Mouse (Mus musculus) midbrain, postnatal 0 days (tissue): ENCODE results near the gene Fam49a. TPM values are rescaled to one million over a fixed set of nuclear protein-coding genes. Genes with fewer than 3 reads are reported as not detected.

Experiments
- ATAC-seq: fragments of 200-750 bp; cut with Nextera tagmentation; 2 replicates; pipeline ENCODE4 v1.8.0; 2017; ENCODE audit warnings: moderate number of reproducible peaks, mild to moderate bottlenecking, moderate TSS enrichment, moderate library complexity; ENCODE audit not compliant: low FRiP score
- DNase-seq: peaks from one replicate; pipeline ENCODE4 v3.0.0-alpha.2; 2015; ENCODE audit warnings: low spot score
- H3K27ac ChIP-seq: fragments of 300-500 bp; sonication (generic); 2 replicates; pipeline ENCODE4 v1.5.1; 2014; ENCODE audit warnings: low read depth, mild to moderate bottlenecking, low read length, mixed read lengths
- H3K27me3 ChIP-seq: fragments of 300-500 bp; sonication (generic); 2 replicates; pipeline ENCODE4 v1.6.1; 2014; ENCODE audit warnings: low read length, control low read depth, mixed read lengths; ENCODE audit not compliant: insufficient read depth
- H3K36me3 ChIP-seq: fragments of 300-500 bp; sonication (generic); 2 replicates; pipeline ENCODE4 v1.6.1; 2014; ENCODE audit warnings: low read length, control low read depth, mixed read lengths; ENCODE audit not compliant: insufficient read depth
- H3K4me1 ChIP-seq: fragments of 300-500 bp; sonication (generic); 2 replicates; pipeline ENCODE4 v1.6.1; 2014; ENCODE audit warnings: mild to moderate bottlenecking, control low read depth, antibody characterized with exemption, low read length, mixed read lengths; ENCODE audit not compliant: insufficient read depth
- H3K4me2 ChIP-seq: fragments of 300-500 bp; sonication (generic); 2 replicates; pipeline ENCODE4 v1.6.1; 2014; ENCODE audit warnings: low read depth, mild to moderate bottlenecking, low read length, mixed read lengths; ENCODE audit not compliant: poor library complexity, severe bottlenecking
- H3K4me3 ChIP-seq: fragments of 300-500 bp; sonication (generic); 2 replicates; pipeline ENCODE4 v1.5.1; 2014; ENCODE audit warnings: low read depth, mild to moderate bottlenecking, low read length, moderate library complexity
- H3K9ac ChIP-seq: fragments of 300-500 bp; sonication (generic); replicated peaks from 2 replicates; pipeline ENCODE4 v1.6.1; 2014; ENCODE audit warnings: mild to moderate bottlenecking, low read length, moderate library complexity, mixed read lengths; ENCODE audit not compliant: poor library complexity, severe bottlenecking
- H3K9me3 ChIP-seq: fragments of 300-500 bp; sonication (generic); 2 replicates; pipeline ENCODE4 v1.6.1; 2016; ENCODE audit warnings: low read length, control low read depth
- CTCF ChIP-seq: IDR thresholded peaks from 2 replicates; pipeline ENCODE4 v1.5.1; 2016; ENCODE audit warnings: antibody characterized with exemption, mild to moderate bottlenecking
- WGBS: fragments of 180-500 bp; shearing (Covaris S2); extraction: QIAGEN DNeasy Blood & Tissue Kit; methylation state at CpG from one replicate; pipeline ENCODE4 v1.1.7; 2014; 5-methylcytosine and 5-hydroxymethylcytosine counted together
- polyA plus RNA-seq: library from polyadenylated mRNA; unstranded; fragments of >200 nt; fragmentation: Nextera tagmentation; extraction: Ambion mirVana; gene quantifications from 2 replicates; pipeline ENCODE4 v1.2.1, GENCODE M21; 2015
- total RNA-seq: library from RNA; depleted of rRNA; stranded (reverse); fragments of >200 nt; gene quantifications from 2 replicates; pipeline ENCODE4 v1.2.3, GENCODE M21; 2014

Gene Fam49a
- total and polyA plus RNA-seq, 2 experiments from 2014 or later = 58.3 to 88.2 TPM

GRCm38 (mm10) chr12:12356463-12356862 is 94.5 kb downstream of the Fam49a start:
- peak; percentile 70 for DNase-seq
- H3K4me1 ChIP-seq = no peaks in the 10 kb centered on the region
- no peak overlapping the region for H3K27ac ChIP-seq
- no peak overlapping the region for H3K9ac ChIP-seq
- no peak for TF ChIP-seq CTCF
- H3K4me2 ChIP-seq = no peak overlapping the region
- H3K27me3 ChIP-seq = no peaks in the 10 kb centered on the region
- 62% methylated on average over 1 of the region's 1 CpGs for WGBS
- ATAC-seq = no peak
- peaks cover 9% of the 10 kb centered on the region for H3K36me3 ChIP-seq
- H3K9me3 ChIP-seq = no peaks in the 10 kb centered on the region
- no peak overlapping the region for H3K4me3 ChIP-seq

GRCm38 (mm10) chr12:12356946-12357345 is 95.0 kb downstream of the Fam49a start:
- Histone ChIP-seq H3K4me1 (no peaks in the 10 kb centered on the region), H3K27ac (no peak overlapping the region), H3K27me3 (no peaks in the 10 kb centered on the region), H3K4me2 (no peak overlapping the region), H3K36me3 (peaks cover 12% of the 10 kb centered on the region), H3K9ac (no peak overlapping the region), H3K9me3 (no peaks in the 10 kb centered on the region), H3K4me3 (no peak overlapping the region)
- DNase-seq = no peak
- WGBS = 89% methylated on average over 5 of the region's 5 CpGs
- no peak for TF ChIP-seq CTCF
- no peak for ATAC-seq

GRCm38 (mm10) chr12:12359923-12360322 is 98.0 kb downstream of the Fam49a start:
- no peaks in the 10 kb centered on the region for H3K27me3 ChIP-seq
- TF ChIP-seq CTCF = no peak
- H3K9me3 ChIP-seq = no peaks in the 10 kb centered on the region
- no peak overlapping the region for H3K4me2 ChIP-seq
- ATAC-seq (no peak), DNase-seq (no peak)
- H3K4me1 ChIP-seq = no peaks in the 10 kb centered on the region
- no peak overlapping the region for H3K27ac ChIP-seq
- 98% methylated on average over 5 of the region's 5 CpGs for WGBS
- peaks cover 26% of the 10 kb centered on the region for H3K36me3 ChIP-seq
- no peak overlapping the region for H3K4me3 ChIP-seq
- no peak overlapping the region for H3K9ac ChIP-seq

- no peaks in the 10 kb centered on the region for H3K27me3 ChIP-seq
- H3K4me3 ChIP-seq = no peak overlapping the region
- 86% methylated on average over 10 of the region's 10 CpGs for WGBS
- H3K9me3 ChIP-seq = no peaks in the 10 kb centered on the region
- peaks cover 31% of the 10 kb centered on the region for H3K36me3 ChIP-seq
- no peak overlapping the region for H3K4me2 ChIP-seq
- H3K27ac ChIP-seq = no peak overlapping the region
- H3K9ac ChIP-seq = no peak overlapping the region
- ATAC-seq (no peak), DNase-seq (no peak)
- H3K4me1 ChIP-seq = no peaks in the 10 kb centered on the region
- no peak for TF ChIP-seq CTCF
Measured at GRCm38 (mm10) chr12:12362371-12362770, 100.4 kb downstream of the Fam49a start.

- H3K27me3 ChIP-seq = no peaks in the 10 kb centered on the region
- DNase-seq = no peak
- peaks cover 27% of the 10 kb centered on the region for H3K36me3 ChIP-seq
- no peak overlapping the region for H3K27ac ChIP-seq
- no peak for ATAC-seq
- H3K4me1 ChIP-seq = no peaks in the 10 kb centered on the region
- no peaks in the 10 kb centered on the region for H3K9me3 ChIP-seq
- H3K9ac ChIP-seq = no peak overlapping the region
- H3K4me3 ChIP-seq = no peak overlapping the region
- no peak overlapping the region for H3K4me2 ChIP-seq
- WGBS = 60% methylated on average over 8 of the region's 8 CpGs
- TF ChIP-seq CTCF = no peak
Measured at GRCm38 (mm10) chr12:12364201-12364600, 102.3 kb downstream of the Fam49a start.

- Histone ChIP-seq H3K9ac (no peak overlapping the region), H3K36me3 (peaks cover 16% of the 10 kb centered on the region), H3K27ac (no peak overlapping the region), H3K4me1 (no peaks in the 10 kb centered on the region), H3K4me2 (no peak overlapping the region), H3K27me3 (no peaks in the 10 kb centered on the region), H3K9me3 (no peaks in the 10 kb centered on the region), H3K4me3 (no peak overlapping the region)
- ATAC-seq (no peak), DNase-seq (no peak)
- 87% methylated on average over 5 of the region's 5 CpGs for WGBS
- no peak for TF ChIP-seq CTCF
Measured at GRCm38 (mm10) chr12:12367423-12367822, 105.5 kb downstream of the Fam49a start.
